Mouse (Mus musculus): ENCODE data around the gene Socs3. TPM values are rescaled to one million over a fixed set of nuclear protein-coding genes. Genes with fewer than 3 reads are reported as not detected.

Gene Socs3
- polyA plus RNA-seq, 1 experiment = 5.4 TPM

- no peak for DNase-seq (ENCODE audit: low read depth)
Measured at GRCm38 (mm10) chr11:117995255-117995654, 25.4 kb upstream of the Socs3 start.

DNA sequence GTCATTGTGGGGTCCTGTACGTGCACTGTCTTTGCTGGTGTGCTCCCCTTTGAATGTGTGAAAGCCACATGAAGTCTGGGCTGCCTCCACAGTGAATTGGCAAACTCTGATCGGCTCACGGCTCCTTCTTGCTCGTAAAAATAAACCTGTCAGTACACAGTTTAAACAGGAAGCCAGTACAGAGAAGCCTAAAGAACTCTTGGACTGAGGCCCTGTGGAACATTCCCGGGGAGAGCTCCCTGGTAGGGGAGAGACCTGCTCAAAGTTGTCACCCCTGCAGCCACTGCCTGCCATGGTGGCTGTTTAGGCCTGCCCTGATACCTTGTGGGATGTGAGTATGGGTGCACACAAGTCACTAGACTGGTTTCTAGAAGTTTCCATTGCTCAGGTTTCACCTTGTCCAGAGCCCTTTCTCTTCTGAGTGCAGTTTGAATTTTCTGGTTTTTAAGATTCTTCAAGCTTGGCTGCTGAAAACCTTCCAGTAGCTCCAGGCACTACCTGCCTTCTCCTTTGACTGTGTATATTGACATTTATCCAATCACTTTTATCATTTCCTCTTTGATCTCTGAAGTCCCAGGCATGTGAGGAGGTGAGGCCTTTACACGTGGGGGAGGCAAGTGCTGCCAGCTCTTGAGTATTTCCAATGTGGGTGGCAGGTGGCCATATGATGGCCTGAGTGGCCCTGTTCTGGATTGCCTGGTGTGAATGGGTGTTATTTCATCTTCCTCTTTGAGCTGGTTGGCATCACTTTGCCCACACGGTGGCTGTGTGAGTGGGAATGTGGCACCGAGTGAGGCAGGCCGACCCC is 24.6 kb upstream of the Socs3 start:
- DNase-seq (ENCODE audit: low read depth) = peak; percentile 87

DNA sequence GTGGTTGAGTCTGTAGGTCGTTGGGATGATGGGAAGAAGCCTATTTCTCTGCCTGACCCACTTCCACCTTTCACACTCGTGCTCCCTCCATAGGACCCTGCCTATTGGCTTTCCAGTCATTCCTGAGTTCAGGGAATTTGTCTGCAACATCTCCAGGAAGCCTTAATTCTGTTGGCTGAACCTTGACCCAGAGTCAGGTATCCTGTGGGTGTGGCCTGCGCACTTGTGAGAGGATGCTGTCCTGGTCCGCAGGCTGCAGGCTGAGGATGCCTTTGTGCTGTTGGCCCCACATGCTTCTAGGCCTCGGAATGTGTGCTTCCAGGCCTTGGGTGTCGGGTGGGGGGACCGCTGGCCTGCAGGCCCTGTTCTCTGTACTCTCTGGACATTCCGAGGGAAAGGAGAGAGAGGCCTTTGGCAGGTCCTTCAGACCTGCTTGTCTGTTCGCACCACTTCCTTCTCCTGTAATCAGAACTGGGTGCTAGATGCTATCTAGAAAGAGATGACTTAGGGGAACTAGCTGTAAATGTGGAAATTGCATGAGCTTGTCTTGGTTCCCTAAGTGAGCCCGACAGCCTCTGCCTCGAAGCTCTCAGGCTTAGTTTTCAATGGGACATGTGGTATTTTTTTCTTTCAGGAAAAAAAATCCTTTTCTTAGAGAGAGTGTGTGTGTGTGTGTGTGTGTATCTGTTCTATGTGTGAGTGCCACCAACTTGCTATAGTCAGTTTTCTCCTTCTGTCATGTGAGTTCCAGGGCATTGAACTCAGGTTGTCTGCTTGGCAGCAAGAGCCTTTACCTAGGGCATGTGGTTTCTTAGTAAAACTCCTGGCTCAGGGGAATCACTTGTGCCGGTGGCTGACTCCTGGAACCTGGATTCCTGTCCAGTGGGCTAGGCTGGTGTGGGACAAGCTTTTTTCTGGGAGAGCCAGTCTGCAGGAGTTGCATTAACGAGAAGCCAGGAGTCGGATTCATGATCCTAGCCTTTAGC is 23.6 kb upstream of the Socs3 start:
- no peak for DNase-seq (ENCODE audit: low read depth)

DNA sequence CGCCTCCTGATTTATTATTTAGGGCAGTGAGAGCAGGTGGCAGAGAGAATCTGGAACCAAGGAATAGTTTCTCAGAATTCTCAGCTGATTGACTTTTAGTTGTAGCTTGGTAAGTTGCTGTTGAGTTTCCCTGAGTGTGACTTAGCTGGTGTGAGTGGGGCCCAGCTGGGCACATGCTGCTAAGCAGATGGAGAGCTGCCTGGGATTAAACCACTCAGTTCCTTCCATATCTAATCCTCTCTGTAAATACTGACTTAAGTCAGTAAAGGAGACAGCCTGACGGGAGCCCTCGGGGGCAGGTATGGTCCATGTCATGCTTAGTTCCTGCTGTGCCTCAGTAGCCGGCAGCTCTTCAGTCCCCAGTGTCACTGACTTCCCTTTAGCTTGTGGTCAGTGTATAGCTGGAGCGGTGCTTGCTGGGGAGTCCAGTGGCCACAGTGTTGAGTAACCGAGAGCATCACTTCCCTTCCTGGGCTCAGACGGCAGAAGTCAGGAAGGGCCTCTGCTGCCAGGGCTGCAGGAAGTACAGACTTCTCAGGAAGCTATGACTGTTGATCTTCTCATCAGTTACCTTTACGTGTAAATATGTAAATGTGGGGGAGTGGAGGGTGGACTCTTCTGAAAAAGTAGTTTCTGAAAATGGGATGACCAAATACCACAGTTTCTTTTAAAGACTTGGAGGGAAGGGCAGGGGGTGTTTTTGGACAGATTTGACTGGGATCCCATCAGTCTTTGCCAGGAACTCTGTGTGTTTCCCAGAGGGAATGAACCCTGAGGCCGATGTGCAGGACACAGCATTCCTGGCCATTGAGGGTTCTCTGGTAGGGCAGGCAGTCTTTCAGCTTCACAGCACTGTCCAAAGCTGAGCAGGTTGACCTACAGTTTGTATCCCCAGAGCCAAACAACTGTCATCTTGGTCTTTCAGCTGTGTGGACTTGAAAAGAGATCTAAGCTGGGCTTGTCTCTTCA is 21.9 kb upstream of the Socs3 start:
- no peak for DNase-seq (ENCODE audit: low read depth)

DNA sequence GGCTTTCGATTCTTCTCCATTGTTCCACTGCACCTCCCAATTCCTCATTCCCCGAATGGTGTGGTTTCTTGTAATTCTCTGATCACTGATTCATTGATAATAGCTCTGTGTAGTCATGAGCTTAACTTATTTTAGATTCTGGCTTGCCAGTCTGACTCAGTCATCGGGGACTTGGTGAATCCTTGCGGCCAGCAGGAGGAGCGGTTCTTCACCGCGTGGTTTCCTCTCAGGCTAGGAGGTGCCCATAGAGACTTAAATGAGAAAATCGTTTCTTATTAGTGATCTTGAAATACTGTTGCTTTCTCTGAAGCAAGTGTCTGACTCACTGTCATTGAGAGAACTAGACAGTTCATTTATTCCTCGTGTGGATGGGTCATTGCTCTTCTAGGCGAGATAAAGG is 20.1 kb upstream of the Socs3 start:
- DNase-seq (ENCODE audit: low read depth) = no peak

DNA sequence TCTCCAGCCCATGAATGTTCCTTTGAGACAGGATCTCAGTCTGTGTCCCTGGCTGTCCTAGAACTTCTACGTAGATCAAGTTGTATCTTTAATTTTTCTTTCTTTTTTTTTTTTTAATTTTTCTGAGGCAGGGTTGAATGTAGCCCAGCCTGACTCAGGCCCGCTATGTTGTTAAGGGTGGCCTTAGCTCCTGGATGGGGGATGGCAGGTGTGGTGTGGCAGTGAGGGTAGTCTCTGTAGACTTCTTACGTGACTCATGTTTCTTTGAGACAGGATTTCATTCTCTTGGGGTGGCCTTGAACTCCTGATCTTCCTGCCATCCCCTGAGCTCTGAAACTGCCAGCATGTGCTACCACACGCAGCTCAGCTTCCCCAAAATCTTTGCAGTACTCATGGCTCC is 19.4 kb upstream of the Socs3 start:
- no peak for DNase-seq (ENCODE audit: low read depth)

DNA sequence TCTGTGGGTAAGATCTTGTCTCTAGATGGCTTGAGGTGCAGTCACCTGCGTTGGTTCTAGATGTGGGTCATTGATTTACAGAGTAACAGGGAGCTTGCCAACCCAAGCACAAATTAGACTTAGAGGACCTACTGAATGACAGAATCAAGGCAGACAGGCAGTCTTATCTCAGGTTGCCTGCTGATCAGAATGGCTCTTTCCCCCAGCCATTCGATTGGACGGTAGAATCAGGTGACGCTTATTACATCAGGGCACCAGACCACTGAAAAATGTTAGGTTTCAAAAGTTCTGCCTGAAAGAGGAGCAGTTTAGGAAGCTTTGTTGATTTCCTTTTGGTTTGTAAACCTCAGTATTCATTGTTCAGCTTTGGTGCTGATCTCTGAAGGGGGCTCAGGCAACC is 18.1 kb upstream of the Socs3 start:
- DNase-seq (ENCODE audit: low read depth) = no peak

GRCm38 (mm10) chr11:117987032-117987451 is 17.2 kb upstream of the Socs3 start:
- no peak for DNase-seq (ENCODE audit: low read depth)

DNA sequence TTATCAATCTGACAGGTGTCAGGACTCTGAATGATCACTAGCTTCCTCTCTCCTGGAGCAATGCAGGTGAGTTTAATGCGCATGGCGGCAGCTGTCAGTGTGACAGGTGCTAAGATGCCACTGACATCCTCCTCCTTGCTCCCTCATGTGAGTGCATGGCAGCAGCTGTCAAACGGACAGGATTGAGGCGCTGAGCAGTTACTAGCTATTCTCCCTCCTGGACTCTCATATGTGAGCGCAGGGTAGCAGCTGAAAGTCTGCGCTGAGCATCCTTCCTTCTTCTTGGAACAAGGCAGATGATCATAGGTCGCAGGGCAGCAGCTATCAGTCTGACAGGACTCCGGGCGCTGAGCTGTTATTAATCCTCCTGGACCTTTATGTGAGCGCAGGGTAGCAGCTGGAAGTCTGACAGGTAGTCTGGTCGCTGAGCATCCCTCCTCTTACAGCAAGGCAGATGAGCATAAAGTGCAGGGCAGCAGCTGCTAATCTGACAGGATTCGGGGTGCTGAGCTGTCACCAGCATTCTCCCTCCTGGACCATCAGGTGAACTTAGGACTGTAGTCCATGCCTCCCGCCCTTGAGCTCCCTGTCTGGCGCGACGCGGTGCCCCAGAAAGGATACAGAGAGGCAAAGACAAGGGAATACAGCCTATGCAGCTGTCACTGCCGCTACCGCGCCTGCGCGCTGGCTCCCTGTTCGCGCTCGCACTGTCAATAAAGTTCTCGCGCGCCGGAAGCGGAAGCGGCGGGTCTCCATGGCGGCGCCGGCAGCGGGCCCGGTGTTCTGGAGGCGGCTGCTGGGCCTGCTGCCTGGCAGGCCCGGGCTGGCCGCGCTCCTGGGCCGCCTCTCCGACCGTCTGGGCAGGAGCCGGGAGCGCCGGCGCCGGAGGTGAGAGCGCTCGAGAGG is 16.5 kb upstream of the Socs3 start, which contains the start of gene Pgs1:
TSS of gene Pgs1 (plus strand) at position 167 of the 906 bp plus-strand sequence.
- no peak for DNase-seq (ENCODE audit: low read depth)

- DNase-seq (ENCODE audit: low read depth) = no peak
Measured at GRCm38 (mm10) chr11:117983770-117984169, 13.9 kb upstream of the Socs3 start.

GRCm38 (mm10) chr11:117982426-117982825 is 12.6 kb upstream of the Socs3 start:
- DNase-seq (ENCODE audit: low read depth) = no peak

DNA sequence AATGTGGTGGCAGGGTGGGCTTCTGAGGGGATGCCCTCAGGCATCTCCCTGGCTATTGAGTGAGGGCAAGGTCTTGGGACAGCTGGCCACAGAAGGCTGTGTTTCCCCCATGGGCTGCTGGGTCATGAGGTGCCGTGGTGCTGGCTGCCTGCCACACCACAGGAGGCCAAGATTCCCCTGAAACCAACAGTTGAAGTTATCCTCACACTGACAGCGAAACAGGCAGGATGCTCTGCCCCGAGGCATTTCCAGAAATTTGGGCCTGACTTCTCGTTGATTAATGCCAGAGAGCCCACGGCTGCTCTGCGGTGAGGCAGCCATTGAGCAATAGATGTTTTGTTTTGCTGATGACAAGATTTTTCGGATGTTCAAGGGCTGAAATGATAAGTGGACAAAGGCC is 9.5 kb upstream of the Socs3 start:
- DNase-seq (ENCODE audit: low read depth) = no peak

DNA sequence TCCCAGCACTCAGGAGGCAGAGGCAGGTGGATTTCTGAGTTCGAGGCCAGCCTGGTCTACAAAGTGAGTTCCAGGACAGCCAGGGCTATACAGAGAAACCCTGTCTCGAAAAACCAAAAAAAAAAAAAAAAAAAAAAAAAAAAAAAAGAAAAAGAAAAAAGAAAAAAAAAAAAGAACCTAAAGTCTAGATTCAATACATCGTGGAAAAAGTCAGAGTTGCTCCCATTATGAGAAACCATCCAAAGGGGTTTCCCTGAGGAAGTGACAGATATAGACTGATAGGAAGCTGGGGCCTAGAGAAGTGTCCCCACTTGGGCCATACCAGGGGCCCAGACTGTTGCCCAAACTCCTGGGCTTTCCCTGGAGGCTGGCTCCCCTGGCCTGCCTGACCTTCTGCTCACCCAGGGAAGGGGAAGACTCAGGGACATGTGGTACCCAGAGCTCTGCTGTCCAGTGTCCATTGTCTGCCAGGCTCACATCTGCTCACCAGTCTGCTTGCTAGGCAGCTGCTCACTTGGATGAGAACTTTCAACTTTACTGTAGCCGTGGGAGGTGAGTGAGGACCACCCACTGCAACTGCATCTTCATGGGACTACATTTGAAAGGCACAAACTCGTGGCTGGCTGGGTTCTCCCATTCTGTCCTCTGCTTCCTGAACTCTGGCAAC is 8.0 kb upstream of the Socs3 start:
- DNase-seq (ENCODE audit: low read depth) = no peak

- no peak for DNase-seq (ENCODE audit: low read depth)
Measured at GRCm38 (mm10) chr11:117976081-117976582, 6.3 kb upstream of the Socs3 start.

DNA sequence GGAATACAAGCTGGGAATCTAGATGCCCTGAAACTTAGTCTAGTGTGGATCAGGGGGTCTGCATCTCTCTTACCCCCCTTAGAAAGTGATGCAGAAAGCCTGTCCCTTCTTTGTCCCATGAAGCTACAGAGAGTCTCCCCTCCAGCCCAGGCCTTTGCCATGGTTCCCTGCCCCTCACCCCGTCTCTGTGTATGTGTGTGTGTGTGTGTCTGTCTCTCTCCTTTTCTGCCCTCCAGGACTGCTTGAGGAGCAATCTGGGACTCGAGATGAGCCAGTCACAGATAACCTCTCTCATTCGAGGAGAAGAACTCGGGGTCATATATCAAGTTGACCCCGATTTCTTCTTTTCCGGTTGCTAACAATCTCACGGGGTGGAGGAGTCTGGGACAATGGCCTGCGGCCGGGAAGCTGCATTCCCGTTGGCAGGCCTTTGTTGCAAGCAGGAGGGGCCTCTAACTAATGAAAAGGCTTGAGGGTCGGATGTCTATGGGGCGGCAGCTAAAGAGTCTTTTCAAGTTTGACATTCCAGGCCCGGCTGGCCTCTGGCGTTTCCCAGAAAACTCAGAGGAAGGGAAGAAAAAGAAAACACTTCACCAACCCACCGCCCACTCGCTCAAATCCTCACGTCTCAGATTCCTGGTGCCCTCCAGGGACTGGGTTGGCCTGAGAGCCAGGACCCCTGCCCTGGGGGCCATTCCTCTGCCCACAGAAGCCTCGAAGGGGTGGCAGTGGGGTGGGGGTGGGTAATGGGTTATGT is 5.5 kb upstream of the Socs3 start:
- DNase-seq (ENCODE audit: low read depth) = no peak

GRCm38 (mm10) chr11:117974327-117975125 is 4.7 kb upstream of the Socs3 start:
- DNase-seq (ENCODE audit: low read depth) = no peak

DNA sequence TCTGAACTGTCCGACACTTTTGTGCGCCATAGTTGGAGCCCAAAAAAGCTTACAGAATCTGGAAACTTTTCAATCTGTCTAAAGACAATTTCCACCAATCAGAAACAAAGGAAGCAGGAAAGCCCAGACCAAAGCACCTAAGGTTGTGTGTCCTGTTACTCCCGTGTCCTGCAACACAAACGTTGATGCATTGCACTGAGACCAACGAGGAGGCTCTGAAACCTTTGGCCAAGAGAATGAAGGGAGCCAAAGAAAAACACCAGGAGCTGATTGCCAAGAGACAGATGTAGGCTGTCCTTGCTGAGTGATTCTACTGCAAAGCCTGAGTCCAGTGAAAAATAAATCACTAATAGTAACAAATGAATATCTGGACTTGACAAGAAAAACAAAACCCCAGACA is 3.7 kb upstream of the Socs3 start:
- no peak for DNase-seq (ENCODE audit: low read depth)
